Mouse (Mus musculus) myocyte (in vitro differentiated cells): ENCODE measurements at regions not wholly inside any gene's neighbourhood (a gene's known extent, or its start where the extent isn't known, plus 50 kb on each side); places are given as distances from the start of the nearest gene placed in this dataset.

Experiments
- H3K27me3 ChIP-seq: one replicate; pipeline ENCODE4 v1.6.1; 2011; ENCODE audit not compliant: control insufficient read depth, insufficient read depth, insufficient read length
- H3K36me3 ChIP-seq: one replicate; pipeline ENCODE4 v1.6.1; 2011; ENCODE audit not compliant: control insufficient read depth, insufficient read depth
- H3K4me2 ChIP-seq: one replicate; pipeline ENCODE4 v1.6.1; 2011; ENCODE audit warnings: low read depth, control low read depth
- H3K4me3 ChIP-seq: one replicate; pipeline ENCODE4 v1.5.1; 2011; ENCODE audit warnings: mild to moderate bottlenecking, control low read depth, moderate library complexity
- H3K79me2 ChIP-seq: one replicate; pipeline ENCODE4 v1.6.1; 2011; ENCODE audit not compliant: control insufficient read depth, insufficient read depth
- H3ac ChIP-seq: one replicate; pipeline ENCODE4 v1.6.1; 2011; ENCODE audit not compliant: control insufficient read depth, insufficient read length
- CEBPB ChIP-seq: IDR thresholded peaks from 2 replicates; pipeline ENCODE4 v1.6.1; 2011; ENCODE audit warnings: mild to moderate bottlenecking, moderate library complexity; ENCODE audit not compliant: poor library complexity, insufficient read depth, severe bottlenecking
- E2F4 ChIP-seq: IDR thresholded peaks from one replicate; pipeline ENCODE4 v1.6.1; 2011; ENCODE audit warnings: mild to moderate bottlenecking, control low read depth, moderate library complexity; ENCODE audit not compliant: insufficient read depth
- MAX ChIP-seq: IDR thresholded peaks from one replicate; pipeline ENCODE4 v1.6.1; 2011; ENCODE audit warnings: low read depth, mild to moderate bottlenecking, control low read depth
- MYOD1 ChIP-seq, 3 experiments: IDR thresholded peaks; one replicate each; pipeline ENCODE4 v1.6.1; 2011; ENCODE audit warnings: control low read depth in 2 of 3, low read depth in 2 of 3, mild to moderate bottlenecking in 2 of 3, moderate library complexity in 1 of 3; ENCODE audit not compliant: insufficient read length in 2 of 3, control insufficient read depth in 1 of 3
- MYOG ChIP-seq, 3 experiments: IDR thresholded peaks; one replicate each; pipeline ENCODE4 v1.6.1; 2011; ENCODE audit warnings: control low read depth in 2 of 3, low read depth in 2 of 3, mild to moderate bottlenecking in 2 of 3; ENCODE audit not compliant: insufficient read length in 2 of 3, control insufficient read depth in 1 of 3, insufficient read depth in 1 of 3
- POLR2A ChIP-seq: IDR thresholded peaks from one replicate; pipeline ENCODE4 v1.6.1; 2011; ENCODE audit warnings: low read depth, mild to moderate bottlenecking, control low read depth, moderate library complexity; ENCODE audit not compliant: insufficient read length
- POLR2AphosphoS2 ChIP-seq: IDR thresholded peaks from one replicate; pipeline ENCODE4 v1.6.1; 2011; ENCODE audit warnings: low read depth, control low read depth; ENCODE audit not compliant: insufficient read length
- REST ChIP-seq: IDR thresholded peaks from one replicate; pipeline ENCODE4 v1.6.1; 2011; ENCODE audit warnings: mild to moderate bottlenecking, control low read depth, moderate library complexity; ENCODE audit not compliant: insufficient read depth, insufficient read length
- SRF ChIP-seq: IDR thresholded peaks from one replicate; pipeline ENCODE4 v1.6.1; 2011; ENCODE audit warnings: low read depth; ENCODE audit not compliant: control insufficient read depth, insufficient read length
- TCF12 ChIP-seq: IDR thresholded peaks from one replicate; pipeline ENCODE4 v1.6.1; 2011; ENCODE audit warnings: mild to moderate bottlenecking, control low read depth; ENCODE audit not compliant: poor library complexity, insufficient read depth, severe bottlenecking
- TCF3 ChIP-seq: IDR thresholded peaks from one replicate; pipeline ENCODE4 v1.6.1; 2011; ENCODE audit warnings: low read depth, control low read depth; ENCODE audit not compliant: insufficient read length
- USF1 ChIP-seq: IDR thresholded peaks from one replicate; pipeline ENCODE4 v1.6.1; 2011; ENCODE audit warnings: low read depth, mild to moderate bottlenecking, control low read depth, moderate library complexity

DNA sequence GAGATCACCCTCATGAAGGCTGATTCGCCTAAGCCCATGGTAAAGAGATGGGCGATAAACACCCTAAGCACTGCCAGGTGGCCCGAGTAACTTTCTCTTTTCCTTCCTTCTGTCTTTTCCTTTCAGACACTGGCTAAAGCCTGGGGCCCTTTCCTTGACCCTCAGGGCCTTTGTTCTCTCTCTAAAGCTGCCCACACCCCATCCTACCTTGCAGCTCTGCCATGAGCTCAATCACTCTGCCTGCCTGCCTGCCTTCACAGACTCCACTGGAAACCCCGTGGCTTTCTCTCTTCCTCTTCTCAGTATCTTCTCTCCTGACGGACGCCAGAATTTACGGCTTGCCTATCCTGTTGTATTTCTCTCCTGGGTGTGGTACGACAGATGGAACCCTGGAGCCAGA lies 145.1 kb upstream of the Jarid2 start:
- H3K27me3 ChIP-seq: no peaks in the 10 kb centered on the region
- no peaks in the 10 kb centered on the region for H3K36me3 ChIP-seq
- H3K79me2 ChIP-seq: no peaks in the 10 kb centered on the region
- TF ChIP-seq USF1 (no peak), POLR2AphosphoS2 (no peak), REST (no peak), TCF3 (no peak), POLR2A (no peak), MYOG (IDR thresholded peaks at IDR 0.05; ENCODE audit: control insufficient read depth in 1 of 3, insufficient read depth in 1 of 3, insufficient read length in 2 of 3, low read depth in 2 of 3) (no peak), CEBPB (no peak), TCF12 (no peak), MAX (no peak), E2F4 (no peak), SRF (no peak), MYOD1 (IDR thresholded peaks at IDR 0.05; ENCODE audit: control insufficient read depth in 1 of 3, insufficient read length in 2 of 3, low read depth in 2 of 3) (no peak)
- H3K4me2 ChIP-seq: no peak overlapping the region
- H3K4me3 ChIP-seq: no peak overlapping the region
- H3ac ChIP-seq: no peak overlapping the region

GRCm38 (mm10) chr13:44584551-44584950 lies 144.7 kb upstream of the Jarid2 start:
- Histone ChIP-seq H3K4me3 (no peak overlapping the region), H3K36me3 (no peaks in the 10 kb centered on the region), H3K4me2 (no peak overlapping the region), H3K27me3 (no peaks in the 10 kb centered on the region), H3K79me2 (no peaks in the 10 kb centered on the region), H3ac (no peak overlapping the region)
- no peak for TF ChIP-seq MYOG (IDR thresholded peaks at IDR 0.05; ENCODE audit: control insufficient read depth in 1 of 3, insufficient read depth in 1 of 3, insufficient read length in 2 of 3, low read depth in 2 of 3)
- TF ChIP-seq TCF3: no peak
- TF ChIP-seq REST: no peak
- no peak for TF ChIP-seq SRF
- TF ChIP-seq MYOD1 (IDR thresholded peaks at IDR 0.05; ENCODE audit: control insufficient read depth in 1 of 3, insufficient read length in 2 of 3, low read depth in 2 of 3): no peak
- TF ChIP-seq TCF12: no peak
- TF ChIP-seq POLR2A: no peak
- no peak for TF ChIP-seq POLR2AphosphoS2
- no peak for TF ChIP-seq CEBPB
- TF ChIP-seq MAX: no peak
- TF ChIP-seq USF1: no peak
- no peak for TF ChIP-seq E2F4

- Histone ChIP-seq H3K79me2 (no peaks in the 10 kb centered on the region), H3K4me2 (no peak overlapping the region), H3K36me3 (no peaks in the 10 kb centered on the region), H3ac (no peak overlapping the region), H3K27me3 (no peaks in the 10 kb centered on the region), H3K4me3 (no peak overlapping the region)
- TF ChIP-seq CEBPB: no peak
- no peak for TF ChIP-seq TCF3
- no peak for TF ChIP-seq POLR2AphosphoS2
- TF ChIP-seq E2F4: no peak
- no peak for TF ChIP-seq REST
- no peak for TF ChIP-seq MYOG (IDR thresholded peaks at IDR 0.05; ENCODE audit: control insufficient read depth in 1 of 3, insufficient read depth in 1 of 3, insufficient read length in 2 of 3, low read depth in 2 of 3)
- TF ChIP-seq TCF12: no peak
- TF ChIP-seq SRF: no peak
- no peak for TF ChIP-seq POLR2A
- TF ChIP-seq MYOD1 (IDR thresholded peaks at IDR 0.05; ENCODE audit: control insufficient read depth in 1 of 3, insufficient read length in 2 of 3, low read depth in 2 of 3): no peak
- no peak for TF ChIP-seq MAX
These were observed 141.4 kb upstream of the Jarid2 start for GRCm38 (mm10) chr13:44587846-44588245.

- Histone ChIP-seq H3K4me2 (no peak overlapping the region), H3K36me3 (no peaks in the 10 kb centered on the region), H3K79me2 (no peaks in the 10 kb centered on the region), H3K4me3 (no peak overlapping the region), H3ac (no peak overlapping the region), H3K27me3 (no peaks in the 10 kb centered on the region)
- TF ChIP-seq MYOG (IDR thresholded peaks at IDR 0.05; ENCODE audit: control insufficient read depth in 1 of 3, insufficient read depth in 1 of 3, insufficient read length in 2 of 3, low read depth in 2 of 3) (peak in 1 of 3 experiments; percentile 65), POLR2A (no peak), TCF12 (no peak), MYOD1 (IDR thresholded peaks at IDR 0.05; ENCODE audit: control insufficient read depth in 1 of 3, insufficient read length in 2 of 3, low read depth in 2 of 3) (peak in 1 of 3 experiments; percentile 54)
These were observed 134.6 kb upstream of the Jarid2 start for GRCm38 (mm10) chr13:44594645-44595044.

DNA sequence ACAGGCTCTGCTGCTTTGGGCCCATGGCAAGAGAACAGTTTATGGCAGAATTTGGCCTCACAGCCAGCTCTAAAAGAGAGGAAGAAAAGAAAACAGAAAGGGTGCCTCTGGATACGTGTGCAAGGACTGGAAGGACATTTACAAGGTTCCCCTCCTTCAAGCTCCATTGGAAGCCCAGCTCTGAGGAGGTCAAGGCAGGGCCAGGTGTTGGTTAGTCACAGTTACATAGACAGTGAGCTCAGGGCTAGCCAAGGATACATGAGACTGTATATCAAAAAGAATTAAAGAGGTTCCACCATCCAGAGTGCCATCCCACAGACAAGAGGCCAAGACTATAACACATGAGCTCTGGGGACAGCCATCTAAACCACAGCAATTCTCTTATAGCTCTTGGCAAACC lies 131.6 kb upstream of the Jarid2 start:
- Histone ChIP-seq H3K36me3 (no peaks in the 10 kb centered on the region), H3K4me3 (no peak overlapping the region), H3K27me3 (no peaks in the 10 kb centered on the region), H3ac (no peak overlapping the region), H3K4me2 (no peak overlapping the region), H3K79me2 (no peaks in the 10 kb centered on the region)
- TF ChIP-seq MYOG (IDR thresholded peaks at IDR 0.05; ENCODE audit: control insufficient read depth in 1 of 3, insufficient read depth in 1 of 3, insufficient read length in 2 of 3, low read depth in 2 of 3) (no peak), USF1 (no peak), TCF12 (no peak), REST (no peak)
